Mouse (Mus musculus) embryonic facial prominence, embryonic 11.5 days (tissue): ENCODE results near the gene Cmpk1. TPM values are rescaled to one million over a fixed set of nuclear protein-coding genes. Genes with fewer than 3 reads are reported as not detected.
A peak's percentile ranks its signal among the peaks of the same experiment; 100 is the strongest.

Experiments
- ATAC-seq: fragments of 200-750 bp; cut with Nextera tagmentation; replicated peaks from 2 replicates; pipeline ENCODE4 v1.8.0; 2017; ENCODE audit warnings: low read depth; ENCODE audit not compliant: insufficient number of reproducible peaks, low FRiP score, low TSS enrichment
- DNase-seq: peaks from one replicate; pipeline ENCODE4 v3.0.0-alpha.2; 2015; ENCODE audit warnings: low spot score
- H3K27ac ChIP-seq: fragments of 300-500 bp; sonication (generic); replicated peaks from 2 replicates; pipeline ENCODE4 v1.5.1; 2014; ENCODE audit warnings: mild to moderate bottlenecking, low read depth, low read length, control low read depth
- H3K27me3 ChIP-seq: fragments of 300-500 bp; sonication (generic); 2 replicates; pipeline ENCODE4 v1.6.1; 2014; ENCODE audit warnings: mild to moderate bottlenecking, low read length, moderate library complexity, mixed read lengths; ENCODE audit not compliant: control insufficient read depth, insufficient read depth
- H3K36me3 ChIP-seq: fragments of 300-500 bp; sonication (generic); replicated peaks from 2 replicates; pipeline ENCODE4 v1.6.1; 2014; ENCODE audit warnings: low read depth, mild to moderate bottlenecking, low read length, moderate library complexity, mixed read lengths; ENCODE audit not compliant: control insufficient read depth, insufficient read depth
- H3K4me1 ChIP-seq: fragments of 300-500 bp; sonication (generic); 2 replicates; pipeline ENCODE4 v1.6.1; 2014; ENCODE audit warnings: low read length, mixed read lengths; ENCODE audit not compliant: control insufficient read depth, insufficient read depth
- H3K4me2 ChIP-seq: fragments of 300-500 bp; sonication (generic); 2 replicates; pipeline ENCODE4 v1.6.1; 2014; ENCODE audit warnings: low read depth, mild to moderate bottlenecking, control low read depth, low read length, moderate library complexity
- H3K4me3 ChIP-seq: fragments of 300-500 bp; sonication (generic); 2 replicates; pipeline ENCODE4 v1.5.1; 2014; ENCODE audit warnings: low read depth, low read length, control low read depth
- H3K9ac ChIP-seq: fragments of 300-500 bp; sonication (generic); replicated peaks from 2 replicates; pipeline ENCODE4 v1.6.1; 2014; ENCODE audit warnings: mild to moderate bottlenecking, control low read depth, low read length
- H3K9me3 ChIP-seq: fragments of 300-500 bp; sonication (generic); replicated peaks from 2 replicates; pipeline ENCODE4 v1.6.1; 2016; ENCODE audit warnings: mild to moderate bottlenecking, low read length, inconsistent platforms, mixed read lengths; ENCODE audit not compliant: control insufficient read depth
- WGBS: fragments of 180-500 bp; shearing (Covaris S2); extraction: QIAGEN DNeasy Blood & Tissue Kit; methylation state at CpG from one replicate; pipeline ENCODE4 v1.1.7; 2014; 5-methylcytosine and 5-hydroxymethylcytosine counted together
- polyA plus RNA-seq: library from polyadenylated mRNA; unstranded; fragments of >200 nt; fragmentation: Nextera tagmentation; extraction: Ambion mirVana; gene quantifications from 2 replicates; pipeline ENCODE4 v1.2.1, GENCODE M21; 2014

Cmpk1 gene
- polyA plus RNA-seq: 120 and 132 TPM in 2 replicates

DNA sequence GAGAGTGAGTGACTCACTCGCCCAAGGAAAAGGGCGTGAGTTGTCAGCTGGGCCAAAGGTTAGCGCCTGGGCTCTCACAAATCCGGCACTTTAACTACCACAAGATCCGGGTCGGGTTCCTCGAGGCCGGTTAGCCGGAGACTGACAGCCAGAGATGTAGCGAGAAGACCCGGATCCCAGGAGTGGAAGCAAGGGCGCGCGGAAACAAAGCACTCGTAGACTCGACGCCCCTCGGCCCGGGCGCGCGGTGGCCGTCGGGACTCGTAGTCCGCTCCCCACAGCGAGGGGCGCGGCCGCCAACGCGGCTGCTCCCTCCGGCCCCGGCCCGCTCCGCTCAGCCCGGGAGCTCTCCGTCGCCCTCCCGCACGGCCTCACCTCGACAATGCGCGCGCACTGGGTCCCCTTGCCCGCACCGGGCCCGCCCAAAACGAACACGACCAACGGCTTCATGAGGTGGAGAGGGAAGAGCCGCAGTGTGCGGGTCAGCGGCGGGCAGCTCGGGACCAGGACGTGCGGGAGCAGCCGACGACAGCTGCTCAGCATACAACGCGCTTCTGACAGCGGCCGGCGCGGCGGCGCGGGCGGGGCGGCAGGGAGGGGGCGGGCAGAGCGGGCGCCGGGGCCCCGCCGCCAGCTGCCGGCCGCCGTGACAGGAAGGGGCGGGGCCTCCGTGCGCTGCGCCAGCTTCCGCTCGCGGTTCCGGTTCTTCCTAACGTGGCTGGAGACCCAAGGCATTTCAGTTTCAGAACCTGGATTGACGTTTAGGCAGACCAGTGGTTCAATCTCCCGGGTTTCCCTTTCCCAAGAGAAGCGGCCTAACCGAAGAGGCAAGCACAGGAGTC is at the start of gene Cmpk1:
TSS of gene Cmpk1 (minus strand) at position 651 of the 842 bp plus-strand sequence.
- peak; percentile 96 for ATAC-seq
- H3K27ac ChIP-seq: peak within 1 kb of the TSS; percentile 99
- peak within 1 kb of the TSS; percentile 90 for H3K4me3 ChIP-seq
- H3K36me3 ChIP-seq: no peaks in the 10 kb centered on the region
- peak within 1 kb of the TSS; percentile 95 for H3K9ac ChIP-seq
- DNase-seq: peak; percentile 91
- WGBS: under 1% methylated on average over 91 of the region's 93 CpGs
- no peaks in the 10 kb centered on the region for H3K27me3 ChIP-seq
- H3K4me2 ChIP-seq: peak within 1 kb of the TSS; percentile 71
- H3K9me3 ChIP-seq: no peaks in the 10 kb centered on the region
- H3K4me1 ChIP-seq: no peaks in the 10 kb centered on the region

DNA sequence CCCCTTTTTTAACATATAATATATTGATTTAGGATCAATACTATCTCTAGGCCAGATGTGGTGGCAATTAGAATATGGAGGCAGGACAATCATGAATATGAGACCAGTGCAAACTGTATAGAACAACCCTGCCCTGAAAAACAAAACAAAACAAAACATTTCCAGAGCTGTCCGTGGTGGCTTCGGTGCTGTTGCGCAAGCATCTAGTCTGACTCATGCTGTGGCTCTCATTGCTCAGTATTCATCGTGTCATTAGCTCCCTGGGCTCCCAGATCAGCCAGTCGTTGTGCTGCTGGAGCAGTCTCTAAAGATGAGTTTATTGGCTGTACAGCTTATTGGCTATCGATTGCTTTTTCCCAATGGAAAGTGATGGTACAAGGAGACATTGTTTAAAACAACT is 48.0 kb upstream of the Cmpk1 start:
- 82% methylated on average over 6 of the region's 6 CpGs for WGBS
- Histone ChIP-seq H3K4me3 (no peak overlapping the region), H3K9ac (no peak overlapping the region), H3K4me2 (no peak overlapping the region), H3K27ac (no peak overlapping the region), H3K36me3 (no peaks in the 10 kb centered on the region; the same call in none of the 2 replicates), H3K4me1 (no peaks in the 10 kb centered on the region), H3K27me3 (no peaks in the 10 kb centered on the region), H3K9me3 (no peaks in the 10 kb centered on the region)
- DNase-seq (no peak), ATAC-seq (no peak)

DNA sequence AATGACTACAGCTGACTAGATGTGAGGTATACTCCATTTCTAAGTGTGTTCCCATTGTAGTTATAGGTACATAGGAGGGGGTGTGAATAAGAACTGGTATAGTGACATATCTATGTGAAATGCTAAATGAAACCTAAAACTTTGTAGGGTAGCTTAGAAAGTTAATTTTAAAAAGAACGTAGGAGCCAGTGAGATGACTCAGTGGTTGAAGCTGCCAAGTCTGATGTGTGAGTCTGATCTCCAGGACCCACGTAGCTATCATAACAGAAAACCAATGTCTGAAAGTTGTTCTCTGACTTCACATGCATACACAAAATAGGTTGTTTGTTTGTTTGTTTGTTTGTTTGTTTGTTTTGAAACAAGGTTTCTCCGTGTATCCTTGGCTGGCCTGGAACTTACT is 33.0 kb upstream of the Cmpk1 start:
- ATAC-seq (no peak), DNase-seq (no peak)
- 96% methylated on average over 3 of the region's 3 CpGs for WGBS
- Histone ChIP-seq H3K4me2 (no peak overlapping the region), H3K27me3 (no peaks in the 10 kb centered on the region), H3K4me3 (no peak overlapping the region), H3K27ac (no peak overlapping the region), H3K36me3 (no peaks in the 10 kb centered on the region), H3K9ac (no peak overlapping the region), H3K4me1 (no peaks in the 10 kb centered on the region), H3K9me3 (no peaks in the 10 kb centered on the region)

DNA sequence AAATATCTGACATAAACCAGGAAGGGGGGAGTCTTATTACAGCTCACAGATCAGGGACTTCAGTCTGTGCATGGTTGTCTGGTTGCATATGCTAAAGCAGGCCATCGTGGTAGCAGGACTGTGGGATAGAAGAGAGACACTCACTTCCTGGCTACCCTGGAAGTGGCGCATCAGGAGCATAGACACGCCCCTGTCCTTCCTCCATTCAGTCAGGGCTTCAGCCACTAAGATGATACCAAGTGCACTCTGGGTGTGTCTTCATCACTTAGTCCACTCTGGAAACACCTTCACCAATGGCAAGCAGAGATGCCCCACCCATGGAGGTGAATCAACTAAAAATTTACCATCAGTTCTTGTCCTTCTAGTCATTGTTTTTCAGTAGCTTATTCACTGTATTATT is 27.2 kb upstream of the Cmpk1 start:
- no peak for DNase-seq
- no peak overlapping the region for H3K27ac ChIP-seq
- no peak overlapping the region for H3K4me2 ChIP-seq
- no peak for ATAC-seq
- peaks cover 3% of the 10 kb centered on the region; the same call in 1 of the 2 replicates for H3K36me3 ChIP-seq
- no peak overlapping the region for H3K9ac ChIP-seq
- H3K9me3 ChIP-seq: no peaks in the 10 kb centered on the region
- no peaks in the 10 kb centered on the region for H3K4me1 ChIP-seq
- no peaks in the 10 kb centered on the region for H3K27me3 ChIP-seq
- WGBS: 88% methylated on average over 3 of the region's 3 CpGs
- H3K4me3 ChIP-seq: no peak overlapping the region

DNA sequence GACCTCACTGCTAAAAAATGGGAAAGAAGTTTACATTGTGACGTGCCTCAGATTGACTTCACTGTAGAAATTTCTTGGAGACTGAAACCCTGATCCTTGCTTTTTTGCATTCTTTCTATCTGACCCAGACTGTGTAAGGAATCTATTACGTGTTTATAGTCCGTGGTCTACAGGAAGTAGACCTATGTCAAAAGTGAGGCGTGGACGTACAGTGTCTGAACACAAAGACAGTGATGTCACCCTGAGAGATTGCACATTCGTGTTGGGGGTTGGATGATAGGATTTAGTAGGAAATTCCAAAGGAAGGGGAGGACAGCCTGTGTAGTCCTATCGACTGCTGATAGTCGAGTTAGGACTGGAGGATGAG is 13.4 kb upstream of the Cmpk1 start:
- no peaks in the 10 kb centered on the region for H3K4me1 ChIP-seq
- H3K27ac ChIP-seq: no peak overlapping the region
- peak; percentile 50 for ATAC-seq
- H3K4me2 ChIP-seq: peak overlapping the region; percentile 44
- 1% methylated on average over 8 of the region's 8 CpGs for WGBS
- H3K4me3 ChIP-seq: peak overlapping the region; percentile 43
- H3K9me3 ChIP-seq: no peaks in the 10 kb centered on the region
- no peaks in the 10 kb centered on the region for H3K27me3 ChIP-seq
- peak; percentile 39 for DNase-seq
- H3K9ac ChIP-seq: peak overlapping the region; percentile 46
- no peaks in the 10 kb centered on the region for H3K36me3 ChIP-seq

DNA sequence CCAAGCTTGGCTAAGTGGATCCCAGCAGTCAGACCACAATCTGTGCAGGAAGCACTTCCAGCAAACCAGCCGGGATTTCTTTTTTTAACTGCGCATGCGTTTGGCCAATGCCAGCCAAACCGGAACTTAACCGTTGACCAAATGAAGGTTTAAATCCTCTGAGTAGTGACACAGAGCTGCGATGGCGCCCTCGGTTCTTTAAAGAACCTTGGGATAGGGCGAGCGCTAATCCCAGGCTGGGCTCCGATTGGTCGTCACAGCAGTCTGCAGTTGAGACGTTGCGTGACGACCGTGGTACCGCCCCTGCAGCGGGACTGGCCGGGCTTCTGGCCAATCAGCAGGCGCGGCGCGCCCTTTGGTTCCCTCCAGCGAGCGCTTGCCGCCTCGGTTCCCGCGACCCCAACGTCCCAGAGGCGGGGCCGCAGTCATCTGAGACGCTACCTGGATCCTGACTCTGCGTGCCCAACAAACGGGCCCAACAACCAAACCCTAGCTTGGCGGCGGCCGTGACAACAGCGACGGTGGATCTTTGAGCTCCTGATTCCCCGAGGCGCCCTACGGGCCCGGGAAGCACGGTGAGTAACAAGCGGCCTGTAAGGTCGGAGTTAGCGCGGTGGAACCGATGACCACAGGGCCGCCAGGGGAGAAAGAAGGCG is 12.9 kb upstream of the Cmpk1 start, which contains the start of gene Stil:
TSS of gene Stil (plus strand) at position 387 of the 656 bp plus-strand sequence.
- H3K4me1 ChIP-seq: no peaks in the 10 kb centered on the region
- peak within 1 kb of the TSS; percentile 43 for H3K4me3 ChIP-seq
- H3K9ac ChIP-seq: peak within 1 kb of the TSS; percentile 51
- peak within 1 kb of the TSS; percentile 71 for H3K27ac ChIP-seq
- under 1% methylated on average over 52 of the region's 52 CpGs for WGBS
- H3K9me3 ChIP-seq: no peaks in the 10 kb centered on the region
- ATAC-seq (peak; percentile 100), DNase-seq (peak; percentile 99)
- no peaks in the 10 kb centered on the region for H3K36me3 ChIP-seq
- H3K27me3 ChIP-seq: no peaks in the 10 kb centered on the region
- peak within 1 kb of the TSS; percentile 44 for H3K4me2 ChIP-seq

DNA sequence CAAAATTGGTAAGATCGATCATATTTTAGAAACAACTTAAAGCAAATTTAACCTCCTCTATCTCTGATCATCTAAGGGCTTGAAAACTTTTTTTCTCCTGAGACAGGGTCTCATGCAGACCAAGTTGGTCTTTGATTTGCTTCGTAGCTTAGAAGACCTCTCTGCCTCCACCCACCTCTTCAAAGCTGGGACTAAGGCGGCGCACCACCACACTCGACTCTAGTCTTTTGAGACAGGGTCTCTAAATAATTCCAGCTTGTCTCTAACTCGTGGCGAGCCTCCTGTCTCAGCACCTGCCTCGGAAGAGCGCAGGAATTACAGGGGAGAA is 12.4 kb upstream of the Cmpk1 start:
- H3K27ac ChIP-seq: peak overlapping the region; percentile 71
- H3K27me3 ChIP-seq: no peaks in the 10 kb centered on the region
- no peaks in the 10 kb centered on the region for H3K9me3 ChIP-seq
- H3K9ac ChIP-seq: peak overlapping the region; percentile 51
- peak overlapping the region; percentile 29 for H3K4me3 ChIP-seq
- ATAC-seq (no peak), DNase-seq (no peak)
- peak overlapping the region; percentile 19 for H3K4me2 ChIP-seq
- no peaks in the 10 kb centered on the region for H3K36me3 ChIP-seq
- WGBS: 8% methylated on average over 9 of the region's 9 CpGs
- H3K4me1 ChIP-seq: no peaks in the 10 kb centered on the region

DNA sequence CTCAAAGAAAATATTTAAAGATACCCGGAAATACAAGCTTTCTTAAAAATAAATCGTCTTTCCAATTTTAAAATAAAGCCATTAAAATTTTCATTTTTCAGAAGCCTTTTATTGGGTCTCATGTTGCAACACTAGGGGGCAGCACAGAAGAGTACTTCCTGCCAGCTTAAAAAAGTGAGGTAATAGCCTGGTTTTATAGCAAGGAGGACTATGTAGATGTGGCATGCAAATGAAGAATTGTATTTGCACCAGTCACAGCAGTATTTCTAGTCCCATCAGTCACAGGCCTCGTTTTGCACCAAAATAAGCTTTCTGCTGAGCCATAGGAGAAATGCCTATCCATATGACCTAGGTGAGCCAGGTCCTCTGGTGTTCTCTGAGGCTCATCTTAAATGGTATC is 10.0 kb upstream of the Cmpk1 start:
- Histone ChIP-seq H3K4me2 (no peak overlapping the region), H3K27me3 (no peaks in the 10 kb centered on the region), H3K9me3 (no peaks in the 10 kb centered on the region), H3K27ac (no peak overlapping the region), H3K9ac (no peak overlapping the region), H3K36me3 (no peaks in the 10 kb centered on the region), H3K4me3 (no peak overlapping the region), H3K4me1 (no peaks in the 10 kb centered on the region)
- 49% methylated on average over 3 of the region's 3 CpGs for WGBS
- ATAC-seq (no peak), DNase-seq (peak; percentile 44)
